Mouse (Mus musculus) hematopoietic stem cell, adult 5-6 weeks (primary cell): ENCODE measurements around the gene Kansl2. TPM values are rescaled to one million over a fixed set of nuclear protein-coding genes. Genes with fewer than 3 reads are reported as not detected.

Experiments used
- ATAC-seq, 2 experiments: fragments of 125-278 bp in 1 of 2; replicated peaks in 1 of 2; 2 replicates each; pipeline ENCODE4 v1.8.0; 2016 to 2017; ENCODE audit warnings: inconsistent platforms in 2 of 2, mild to moderate bottlenecking in 2 of 2, moderate number of reproducible peaks in 2 of 2, low read depth in 1 of 2, moderate TSS enrichment in 1 of 2; ENCODE audit not compliant: low FRiP score in 2 of 2, poor library complexity in 2 of 2, severe bottlenecking in 2 of 2, insufficient read depth in 1 of 2, low TSS enrichment in 1 of 2
- total RNA-seq: library from RNA; stranded (forward); fragments of 172-1452, 232-1000 nt; gene quantifications from 2 replicates; pipeline ENCODE4 v1.2.3, GENCODE M21; 2017

Kansl2 gene
- 55.2 and 57.8 TPM in 2 replicates for total RNA-seq

DNA sequence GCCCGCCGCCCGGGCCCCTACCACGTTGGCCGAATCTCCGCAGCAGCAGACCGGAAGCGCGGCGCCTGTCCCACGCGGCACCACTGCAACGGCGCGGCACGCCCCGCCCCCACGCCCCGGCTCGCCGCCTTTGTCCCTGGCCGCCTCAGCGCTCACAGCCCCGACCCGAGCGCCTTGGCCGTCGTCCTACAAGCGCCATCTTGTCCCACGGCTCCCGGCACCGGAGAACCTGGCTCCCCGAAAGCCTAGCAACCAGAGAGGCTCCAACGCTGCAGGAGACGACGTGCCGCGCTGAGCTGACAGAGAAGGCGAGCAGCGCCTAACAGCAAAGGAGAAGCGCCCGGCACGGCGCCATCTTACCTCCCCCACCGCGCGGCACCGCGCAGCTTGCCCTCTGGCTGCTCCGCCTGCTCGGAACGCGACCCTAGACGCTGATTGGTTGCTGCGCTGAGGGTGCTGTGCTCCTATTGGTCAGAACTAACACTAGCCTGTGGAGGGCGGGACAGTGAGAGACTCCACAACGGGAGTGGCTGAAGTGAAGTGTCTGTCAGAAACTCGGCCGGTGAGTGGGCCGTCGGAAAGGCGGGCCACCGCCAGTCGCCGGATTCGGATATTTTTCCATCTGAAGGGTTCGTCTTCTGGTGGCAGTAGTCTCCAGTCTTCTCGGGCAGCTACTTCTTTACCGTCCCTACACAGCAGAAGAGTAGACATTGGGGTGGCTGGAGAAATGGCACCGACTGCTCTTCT, at the start of gene Kansl2:
TSS of gene Kansl2 (minus strand) at position 384 of the 747 bp plus-strand sequence.
- ATAC-seq = peak; percentile 100

DNA sequence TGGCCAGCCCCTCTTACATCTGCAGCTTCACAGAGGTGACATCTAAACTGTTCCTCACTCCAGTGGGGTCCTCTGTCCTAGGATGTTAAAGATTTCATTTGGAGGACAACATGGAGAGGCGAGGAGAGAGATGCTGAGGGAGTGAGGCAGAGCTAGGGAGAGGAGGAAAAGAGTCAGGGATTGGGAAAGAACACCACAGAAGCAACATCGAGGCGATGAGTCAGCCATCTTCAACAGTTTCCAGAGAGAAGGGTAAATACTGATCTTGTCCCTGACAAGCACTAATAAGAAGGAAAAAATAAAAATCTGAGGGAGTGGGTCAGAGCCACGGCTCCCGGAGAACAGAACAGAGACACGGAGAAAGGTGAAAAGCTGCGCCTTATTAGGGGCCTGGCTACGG, 48.9 kb upstream of the Kansl2 start:
- ATAC-seq = no peak

- ATAC-seq = no peak
Observed at GRCm38 (mm10) chr15:98582410-98582809, 48.3 kb upstream of the Kansl2 start.

DNA sequence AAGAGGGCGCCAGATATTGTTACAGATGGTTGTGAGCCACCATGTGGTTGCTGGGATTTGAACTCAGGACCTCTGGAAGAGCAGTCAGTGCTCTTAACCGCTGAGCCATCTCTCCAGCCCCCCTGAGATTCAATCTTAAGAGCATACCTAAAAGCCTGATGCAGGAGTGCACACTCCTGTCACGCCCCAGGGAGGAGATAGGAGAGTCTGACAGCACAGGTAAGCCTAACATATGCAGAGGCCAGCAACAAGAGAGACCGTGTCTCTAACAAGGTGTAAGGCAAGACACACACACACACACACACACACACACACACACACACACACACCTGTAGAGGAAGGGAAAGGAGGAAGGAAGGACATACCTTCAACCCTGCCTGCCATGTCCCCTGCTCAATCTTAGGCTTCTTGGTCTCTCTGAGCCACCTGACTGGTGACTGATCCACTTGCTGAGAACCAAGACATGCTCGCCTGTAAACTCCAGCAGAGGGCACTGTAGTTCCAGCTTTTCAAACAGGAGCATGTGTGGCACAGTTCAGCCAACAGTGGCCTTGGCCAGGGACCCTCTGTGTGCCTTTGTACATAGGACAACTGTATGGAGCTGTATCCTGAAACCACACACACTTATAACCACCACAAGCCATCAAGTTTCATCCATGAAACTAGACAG, 45.9 kb upstream of the Kansl2 start:
- peak; percentile 85 to 89 for ATAC-seq

DNA sequence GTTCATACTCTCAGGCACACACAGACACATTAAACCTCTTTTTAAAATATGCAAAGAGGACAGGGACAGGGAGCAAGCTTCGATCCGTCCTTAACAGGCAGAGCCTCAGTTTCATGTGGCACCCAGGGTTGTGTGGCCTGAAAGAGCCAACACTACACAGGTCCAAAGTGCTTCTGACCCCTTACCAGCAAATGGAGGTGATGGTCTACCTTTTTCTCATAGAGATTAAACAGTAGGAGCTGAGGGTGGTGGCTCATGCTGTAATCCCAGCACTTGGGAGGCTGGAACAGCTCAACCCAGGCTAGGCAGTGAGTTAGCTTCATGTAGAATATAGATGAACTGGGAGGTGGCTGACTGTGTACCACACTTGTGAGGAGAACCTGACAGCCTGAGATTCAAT, 45.2 kb upstream of the Kansl2 start:
- no peak for ATAC-seq

- no peak for ATAC-seq
Observed at GRCm38 (mm10) chr15:98573293-98573692, 39.2 kb upstream of the Kansl2 start.

GRCm38 (mm10) chr15:98570873-98571538, 36.9 kb upstream of the Kansl2 start, which contains the start of the genes Ccnt1 and 4930415O20Rik:
Ccnt1 (minus strand) TSS chr15:98570923.
4930415O20Rik (plus strand) TSS chr15:98571004.
- no peak for ATAC-seq

- no peak for ATAC-seq
Observed at GRCm38 (mm10) chr15:98569795-98570365, 35.8 kb upstream of the Kansl2 start.

DNA sequence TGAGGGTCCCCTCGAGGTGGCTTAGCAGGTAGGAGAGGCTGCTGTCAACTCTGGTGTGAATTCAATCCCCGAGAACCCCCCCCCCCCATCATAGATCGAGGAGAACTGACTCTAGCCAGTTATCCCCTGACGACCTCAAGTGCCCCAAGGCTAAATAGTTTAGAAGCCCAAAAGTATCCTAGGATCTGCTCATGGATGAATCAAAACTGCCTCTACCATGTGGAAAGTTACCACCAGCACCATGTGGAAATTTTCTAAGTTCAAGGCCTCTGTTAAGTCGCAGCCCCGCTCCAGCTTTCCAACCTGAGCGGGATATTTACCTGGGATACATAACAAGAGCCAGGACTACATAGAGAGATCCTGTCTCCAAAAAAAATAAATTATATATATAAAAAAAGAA, 35.2 kb upstream of the Kansl2 start:
- no peak for ATAC-seq

- no peak for ATAC-seq
Observed at GRCm38 (mm10) chr15:98568256-98569033, 34.4 kb upstream of the Kansl2 start.

DNA sequence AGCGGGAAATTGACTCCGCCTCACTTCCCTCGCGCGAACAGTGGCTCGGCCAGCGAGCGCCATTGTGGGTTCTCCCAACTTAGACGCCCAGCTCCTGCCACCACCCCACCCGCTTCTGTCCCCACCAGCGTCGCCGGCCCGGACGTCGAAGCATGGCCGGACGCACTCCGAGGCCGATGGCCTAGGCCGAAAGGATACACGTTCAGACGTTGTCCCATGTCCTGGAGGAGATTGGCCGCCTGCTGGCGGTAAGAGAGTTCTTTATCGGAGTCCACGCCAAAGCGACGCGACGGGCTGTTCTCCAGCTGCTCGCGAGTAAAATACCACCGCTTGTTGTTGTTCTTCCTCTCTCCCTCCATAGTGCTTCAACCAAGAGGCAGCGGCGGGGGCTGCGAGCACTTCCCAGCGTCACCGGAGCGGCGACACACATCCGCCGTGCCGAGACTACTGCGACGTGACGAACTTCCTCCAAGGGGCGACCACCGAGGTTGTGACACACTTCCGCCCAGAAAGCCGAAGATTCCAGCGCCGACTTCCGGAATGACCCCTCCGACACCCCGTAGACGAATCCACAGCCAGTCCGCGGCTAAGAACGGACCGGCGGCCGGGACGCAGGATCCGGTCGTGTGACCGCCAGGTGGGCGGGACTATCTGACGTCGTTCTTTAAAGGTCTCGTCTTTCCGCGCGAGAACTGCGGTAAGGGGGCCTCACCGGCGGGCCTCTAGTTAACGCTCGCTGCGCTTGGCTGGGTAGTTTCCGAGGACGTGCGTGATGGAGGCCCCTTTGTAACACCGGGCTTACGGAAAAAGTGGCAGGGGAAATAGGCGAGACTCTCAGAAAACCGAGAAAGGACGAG, 33.4 kb upstream of the Kansl2 start:
- peak; percentile 94 to 95 for ATAC-seq

DNA sequence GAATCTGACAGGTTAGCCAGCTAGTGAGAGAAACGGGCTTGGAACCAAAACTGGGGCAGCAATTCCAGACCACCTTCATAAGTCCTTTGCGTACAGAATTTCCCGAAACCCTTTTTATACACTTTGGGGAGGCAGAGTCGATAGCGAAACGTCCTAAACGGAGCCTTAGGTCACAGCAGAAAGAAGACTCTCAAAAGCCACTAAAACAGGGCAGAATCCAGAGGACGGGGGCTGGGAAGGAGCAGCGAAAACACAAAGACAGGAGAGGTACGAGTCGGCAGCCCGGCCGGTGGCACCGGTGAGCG, 32.9 kb upstream of the Kansl2 start:
- no peak for ATAC-seq

DNA sequence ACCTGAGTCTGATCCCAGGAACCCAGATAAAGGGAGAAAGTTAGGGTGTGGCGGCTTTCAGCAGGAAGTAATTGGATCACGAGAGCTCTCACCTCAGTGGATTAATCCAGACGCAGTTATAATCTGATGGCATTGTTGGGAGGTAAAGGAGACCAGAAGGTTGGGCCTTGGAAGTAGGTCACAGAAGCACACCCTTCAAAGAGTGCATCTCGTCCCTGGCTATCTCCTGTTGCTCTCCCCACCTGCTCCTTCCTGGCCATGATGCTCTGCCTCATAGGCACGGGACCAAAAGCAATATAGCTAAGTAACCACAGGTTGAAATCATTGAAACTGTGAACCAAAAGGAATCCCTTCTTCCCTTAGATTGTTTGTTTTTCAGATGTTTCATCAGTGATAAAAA, 23.1 kb upstream of the Kansl2 start:
- no peak for ATAC-seq

GRCm38 (mm10) chr15:98555881-98556280, 21.8 kb upstream of the Kansl2 start:
- no peak for ATAC-seq

GRCm38 (mm10) chr15:98552758-98553157, 18.7 kb upstream of the Kansl2 start:
- ATAC-seq = no peak

DNA sequence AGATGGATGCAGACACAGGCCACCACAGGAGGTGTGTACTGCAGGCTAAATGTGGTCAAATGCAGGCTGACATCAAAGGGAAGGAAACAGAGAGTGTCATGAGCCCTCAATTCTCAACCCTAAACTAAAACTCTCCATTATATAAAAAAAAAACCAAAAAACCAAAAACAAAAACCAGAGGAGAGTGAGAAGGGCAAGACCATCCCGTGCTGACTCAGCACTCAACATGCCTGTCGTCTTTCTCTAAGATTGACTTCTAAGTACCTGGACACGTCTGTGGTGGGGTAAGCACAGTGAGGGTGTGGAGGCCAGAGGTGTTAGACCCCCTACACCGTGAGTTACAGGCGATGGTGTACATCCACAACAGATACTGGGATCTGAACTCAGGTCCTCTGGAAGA, 12.8 kb upstream of the Kansl2 start:
- ATAC-seq = no peak

- ATAC-seq = no peak
Observed at GRCm38 (mm10) chr15:98545151-98545550, 11.1 kb upstream of the Kansl2 start.
